Mouse (Mus musculus) spleen, embryonic (tissue): ENCODE results near the gene Gpm6a.
"Not testable (repeated sequence)": the region's sequence is repeated elsewhere in the genome, so short reads cannot be mapped to it uniquely, and the experiment has no call there.

Experiments used
- CTCF ChIA-PET: fragments of 350-600 bp; sonication (Branson Sonifier 250); formaldehyde crosslinking; loops from one replicate; lab custom pipeline; 2022; lab: Charles Lee

Gpm6a gene

DNA sequence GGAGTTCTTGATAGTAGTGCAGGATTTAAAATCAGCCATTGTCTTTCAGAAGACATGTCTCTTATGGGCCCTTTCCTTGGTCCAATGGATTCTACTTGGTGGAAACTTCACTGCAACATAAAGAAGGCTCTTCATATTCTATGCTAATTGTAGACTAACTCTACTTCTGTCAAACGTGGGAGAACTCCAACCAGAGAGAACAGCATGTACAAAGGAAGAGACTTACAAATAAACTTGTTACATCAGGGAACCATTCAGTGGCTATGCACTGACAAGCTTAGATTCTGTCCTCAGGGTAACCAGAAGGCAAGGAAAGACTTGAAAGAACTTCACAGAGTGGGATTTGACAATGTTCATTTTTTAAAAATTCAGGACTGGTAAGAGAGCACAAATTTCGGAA lies 48.3 kb downstream of the Gpm6a start:
- CTCF ChIA-PET: no interaction called here

GRCm38 (mm10) chr8:55012228-55012627 lies 57.6 kb downstream of the Gpm6a start:
- CTCF ChIA-PET: no interaction called here

- CTCF ChIA-PET: no interaction called here
Measured at GRCm38 (mm10) chr8:55017071-55017470, 62.4 kb downstream of the Gpm6a start.

DNA sequence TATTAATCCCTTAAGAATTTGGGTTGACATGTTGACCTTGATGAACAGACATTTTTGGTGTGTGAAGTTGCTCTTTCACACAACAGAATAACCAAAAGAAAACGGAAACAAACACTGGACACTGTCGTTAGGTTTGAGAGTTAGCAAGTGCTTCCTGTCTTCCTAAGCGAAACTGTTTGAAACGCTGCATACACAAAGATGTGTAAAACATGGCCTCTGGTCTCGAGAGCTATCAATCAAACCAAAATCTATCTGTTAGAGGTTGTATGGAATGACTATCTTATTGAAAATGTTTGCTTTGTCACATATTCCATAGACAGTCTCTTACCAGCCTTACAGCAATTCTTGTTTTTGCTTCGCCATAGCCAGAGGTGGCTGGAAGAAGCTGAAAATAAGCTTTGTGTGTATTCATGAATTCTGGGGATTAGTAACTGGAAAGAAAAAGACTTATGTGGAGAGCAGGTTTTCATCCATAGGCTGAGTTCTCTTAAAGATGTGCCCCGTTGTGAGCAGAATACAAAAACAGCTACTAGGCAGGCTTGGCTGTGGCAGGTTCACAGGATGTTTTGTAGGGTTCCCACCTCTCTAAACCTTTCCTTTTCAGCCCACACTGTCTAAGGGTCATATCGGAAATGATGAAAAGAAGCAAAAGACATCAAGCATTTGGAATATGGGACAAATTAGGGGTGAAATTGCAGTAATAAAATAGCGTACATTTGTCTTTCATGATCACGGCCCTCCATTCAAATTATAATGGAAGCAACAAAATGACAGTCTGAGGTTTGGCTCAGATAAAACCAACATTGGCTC lies 71.4 kb downstream of the Gpm6a start:
- CTCF ChIA-PET: no interaction called here

GRCm38 (mm10) chr8:55026661-55027000 lies 72.0 kb downstream of the Gpm6a start:
- CTCF ChIA-PET: no interaction called here

DNA sequence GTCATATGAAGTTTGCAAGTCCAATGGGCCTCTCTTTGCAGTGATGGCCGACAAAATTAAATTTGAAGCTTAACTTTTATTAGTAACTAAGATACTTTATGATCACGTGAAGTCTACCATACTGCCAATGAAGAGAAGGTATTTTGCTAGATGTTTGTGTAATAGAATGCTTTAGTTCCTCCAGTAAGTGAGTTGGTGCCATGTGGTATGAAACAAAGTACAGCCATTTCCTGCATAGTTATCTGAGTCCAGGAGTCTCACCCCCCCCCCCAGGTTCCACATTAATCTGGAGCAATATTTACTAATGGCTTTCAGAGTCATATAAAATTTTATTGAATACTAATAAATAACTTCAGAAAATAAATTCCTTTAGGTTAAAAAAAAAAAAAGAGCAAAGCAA lies 73.7 kb downstream of the Gpm6a start:
- CTCF ChIA-PET: no interaction called here

DNA sequence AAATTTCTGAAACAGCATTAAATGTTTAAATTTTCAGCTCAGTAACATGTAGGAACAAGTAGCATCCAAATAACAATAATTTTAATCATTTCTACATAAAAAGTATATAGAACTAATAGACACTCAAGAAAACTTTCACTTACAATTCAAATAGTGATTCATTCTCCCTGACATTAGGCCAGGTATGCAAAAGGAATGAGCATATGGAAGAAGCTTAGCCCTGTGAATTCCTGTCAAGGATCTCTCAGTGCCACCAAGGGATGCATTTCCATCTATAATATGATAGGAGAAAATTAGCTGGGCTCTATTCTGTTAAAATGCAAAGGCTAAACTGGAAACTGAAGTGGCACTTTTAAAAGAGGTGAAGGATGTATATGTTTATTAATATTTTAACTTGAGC lies 76.5 kb downstream of the Gpm6a start:
- CTCF ChIA-PET: no interaction called here

DNA sequence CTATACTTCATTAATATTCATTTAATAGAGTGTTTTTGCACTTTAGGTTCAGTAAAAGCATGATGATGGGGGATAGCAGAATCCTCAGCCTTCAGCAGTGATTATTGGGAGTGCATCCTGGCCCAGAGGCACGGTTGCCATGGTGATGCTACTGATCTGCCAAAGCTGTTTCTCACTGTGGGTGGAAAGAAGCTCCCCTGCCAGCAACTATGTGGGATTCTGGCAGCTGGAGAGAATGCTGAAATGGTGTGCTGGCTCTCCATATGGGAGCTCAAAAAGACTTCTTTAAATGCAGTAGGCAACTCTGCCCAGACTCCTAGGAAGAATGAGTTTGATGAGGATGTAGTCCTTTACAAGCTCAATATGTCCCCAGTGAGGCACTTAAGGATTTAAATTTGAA lies 79.7 kb downstream of the Gpm6a start:
- CTCF ChIA-PET: no interaction called here

GRCm38 (mm10) chr8:55035416-55035815 lies 80.8 kb downstream of the Gpm6a start:
- CTCF ChIA-PET: interaction anchor here (0.6 kb wide), 1 partner anchor 1471 kb away, joined by 7 read pairs; no protein-coding TSS in a partner anchor

- CTCF ChIA-PET: no interaction called here
Measured at GRCm38 (mm10) chr8:55042955-55043354, 88.3 kb downstream of the Gpm6a start.

GRCm38 (mm10) chr8:55048396-55048795 lies 93.8 kb downstream of the Gpm6a start:
- CTCF ChIA-PET: no interaction called here

GRCm38 (mm10) chr8:55049979-55050378 lies 95.3 kb downstream of the Gpm6a start:
- CTCF ChIA-PET: no interaction called here

- CTCF ChIA-PET: not testable (repeated sequence)
Measured at GRCm38 (mm10) chr8:55068811-55069210, 114.2 kb downstream of the Gpm6a start.

DNA sequence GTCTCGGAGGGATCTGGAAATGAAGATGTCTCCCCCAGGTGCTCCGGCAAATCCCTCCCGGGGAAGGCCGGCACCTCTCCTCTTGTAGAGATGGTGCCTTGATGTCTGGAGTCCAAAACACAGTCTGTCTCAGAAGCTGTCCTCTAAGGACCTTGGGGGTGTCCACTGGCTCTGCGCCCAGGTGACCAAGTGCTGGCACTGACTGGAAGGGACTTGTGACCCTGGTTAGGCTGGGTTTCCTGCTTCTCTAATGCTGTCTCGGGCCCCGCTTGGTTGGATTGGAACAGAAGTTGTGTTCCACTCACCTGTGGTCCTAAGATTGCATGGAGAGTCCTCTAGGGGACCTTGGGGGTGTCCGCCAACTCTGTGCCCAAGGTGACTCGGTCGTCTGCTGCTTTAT lies 118.8 kb downstream of the Gpm6a start:
- CTCF ChIA-PET: no interaction called here

GRCm38 (mm10) chr8:55102195-55102594 lies 147.6 kb downstream of the Gpm6a start:
- CTCF ChIA-PET: no interaction called here

- CTCF ChIA-PET: interaction anchor here (0.6 kb wide), 1 partner anchor 600 kb away, joined by 3 read pairs; no protein-coding TSS in a partner anchor
Measured at GRCm38 (mm10) chr8:55103065-55103464, 148.4 kb downstream of the Gpm6a start.

DNA sequence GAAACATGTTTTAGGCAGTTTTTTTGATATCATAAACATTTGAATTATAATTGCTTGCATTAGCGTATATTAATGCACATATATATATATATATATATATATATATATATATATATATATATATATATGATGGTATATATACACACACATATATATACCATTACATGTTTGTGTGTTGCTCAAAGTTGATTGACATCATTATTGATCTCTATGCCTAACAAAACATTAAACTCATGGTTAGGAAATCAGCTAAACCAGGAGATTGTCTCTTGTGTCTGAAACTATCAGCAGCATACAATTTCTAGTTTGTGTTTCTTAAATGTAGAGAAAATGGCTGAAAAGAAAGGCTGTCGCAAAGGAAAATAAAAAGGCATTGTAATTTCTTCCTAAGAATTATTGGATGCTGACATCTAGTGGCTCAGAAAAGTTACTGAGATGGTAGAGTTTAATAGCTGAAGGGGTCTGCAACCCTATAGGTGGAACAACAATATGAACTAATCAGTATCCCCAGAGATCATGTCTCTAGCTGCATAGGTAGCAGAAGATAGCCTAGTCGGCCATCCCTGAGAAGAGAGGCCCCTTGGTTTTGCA lies 149.3 kb downstream of the Gpm6a start:
- CTCF ChIA-PET: no interaction called here
